Mouse (Mus musculus): ENCODE results near the gene Olfr281. TPM values are rescaled to one million over a fixed set of nuclear protein-coding genes. Genes with fewer than 3 reads are reported as not detected.

Olfr281 gene
- total and polyA plus RNA-seq, 3 experiments = not detected

- no peaks in the 10 kb centered on the region for H3K36me3 ChIP-seq (ENCODE audit: control insufficient read depth, insufficient read depth, low read length)
- H3K27ac ChIP-seq = no peak overlapping the region
- intact Hi-C loops (cut with DNase I) = no loop called here
- H3K9ac ChIP-seq (ENCODE audit: low read depth, low read length) = no peak overlapping the region
- 28% methylated on average over 2 of the region's 2 CpGs for WGBS
- H3K4me1 ChIP-seq (ENCODE audit: control insufficient read depth, insufficient read depth, low read length) = 0 out of 2 replicates have a peak, but pooled peaks cover 1% of the 10 kb centered on the region
- no peak overlapping the region for H3K4me3 ChIP-seq
- no peak for DNase-seq
- no peaks in the 10 kb centered on the region for H3K27me3 ChIP-seq (ENCODE audit: control insufficient read depth, insufficient read depth, low read length)
- TF ChIP-seq EP300 (IDR thresholded peaks at IDR 0.05; ENCODE audit: insufficient read depth, low read depth, low read length) (no peak), CTCF (IDR thresholded peaks at IDR 0.05) (no peak), POLR2A (IDR thresholded peaks at IDR 0.05; ENCODE audit: insufficient read depth, low read depth, low read length) (no peak)
- no peaks in the 10 kb centered on the region for H3K79me2 ChIP-seq (replicated peaks; ENCODE audit: control insufficient read depth, insufficient read depth, low read length)
These were observed 38.9 kb downstream of the Olfr281 start for GRCm38 (mm10) chr15:98491332-98491731.

- intact Hi-C loops (cut with DNase I) = no loop called here
- no peaks in the 10 kb centered on the region for H3K27me3 ChIP-seq (ENCODE audit: control insufficient read depth, insufficient read depth, low read length)
- no peaks in the 10 kb centered on the region for H3K79me2 ChIP-seq (replicated peaks; ENCODE audit: control insufficient read depth, insufficient read depth, low read length)
- H3K36me3 ChIP-seq (ENCODE audit: control insufficient read depth, insufficient read depth, low read length) = no peaks in the 10 kb centered on the region
- no peak within 1 kb of the TSS for H3K27ac ChIP-seq
- TF ChIP-seq POLR2A (IDR thresholded peaks at IDR 0.05; ENCODE audit: insufficient read depth, low read depth, low read length) = no peak
- TF ChIP-seq EP300 (IDR thresholded peaks at IDR 0.05; ENCODE audit: insufficient read depth, low read depth, low read length) = no peak
- no peak for TF ChIP-seq CTCF (IDR thresholded peaks at IDR 0.05)
- H3K4me1 ChIP-seq (ENCODE audit: control insufficient read depth, insufficient read depth, low read length) = 0 out of 2 replicates have a peak, but pooled peaks cover 1% of the 10 kb centered on the region
- 30% methylated on average over 4 of the region's 4 CpGs for WGBS
- H3K9ac ChIP-seq (ENCODE audit: low read depth, low read length) = no peak within 1 kb of the TSS
- no peak for DNase-seq
- no peak within 1 kb of the TSS for H3K4me3 ChIP-seq
These were observed 39.7 kb downstream of the Olfr281 start, which contains the start of gene Olfr279 for GRCm38 (mm10) chr15:98492102-98492501. Olfr279 (plus strand) TSS chr15:98492402.

- intact Hi-C loops (cut with DNase I) = no loop called here
- TF ChIP-seq POLR2A (IDR thresholded peaks at IDR 0.05; ENCODE audit: insufficient read depth, low read depth, low read length) = no peak
- TF ChIP-seq EP300 (IDR thresholded peaks at IDR 0.05; ENCODE audit: insufficient read depth, low read depth, low read length) = no peak
- no peak for TF ChIP-seq CTCF (IDR thresholded peaks at IDR 0.05)
- Histone ChIP-seq H3K27me3 (ENCODE audit: control insufficient read depth, insufficient read depth, low read length) (no peaks in the 10 kb centered on the region), H3K4me3 (no peak overlapping the region), H3K36me3 (ENCODE audit: control insufficient read depth, insufficient read depth, low read length) (no peaks in the 10 kb centered on the region), H3K4me1 (ENCODE audit: control insufficient read depth, insufficient read depth, low read length) (no peaks in the 10 kb centered on the region), H3K27ac (no peak overlapping the region), H3K9ac (ENCODE audit: low read depth, low read length) (no peak overlapping the region), H3K79me2 (replicated peaks; ENCODE audit: control insufficient read depth, insufficient read depth, low read length) (no peaks in the 10 kb centered on the region)
- DNase-seq = no peak
- WGBS = 86% methylated on average over 17 of the region's 17 CpGs
These were observed 45.2 kb downstream of the Olfr281 start for GRCm38 (mm10) chr15:98497631-98498030.

- Histone ChIP-seq H3K79me2 (replicated peaks; ENCODE audit: control insufficient read depth, insufficient read depth, low read length) (no peaks in the 10 kb centered on the region), H3K9ac (ENCODE audit: low read depth, low read length) (no peak overlapping the region), H3K27ac (no peak overlapping the region), H3K4me1 (ENCODE audit: control insufficient read depth, insufficient read depth, low read length) (peaks cover 6% of the 10 kb centered on the region), H3K4me3 (no peak overlapping the region), H3K36me3 (ENCODE audit: control insufficient read depth, insufficient read depth, low read length) (no peaks in the 10 kb centered on the region), H3K27me3 (ENCODE audit: control insufficient read depth, insufficient read depth, low read length) (no peaks in the 10 kb centered on the region)
- DNase-seq = no peak
- WGBS = 88% methylated on average over 3 of the region's 3 CpGs
- TF ChIP-seq CTCF (IDR thresholded peaks at IDR 0.05) = no peak
- TF ChIP-seq EP300 (IDR thresholded peaks at IDR 0.05; ENCODE audit: insufficient read depth, low read depth, low read length) = no peak
- no peak for TF ChIP-seq POLR2A (IDR thresholded peaks at IDR 0.05; ENCODE audit: insufficient read depth, low read depth, low read length)
- intact Hi-C loops (cut with DNase I) = loop anchor here (10.0 kb wide), 1 partner anchor 319 kb away; no protein-coding TSS in a partner anchor
These were observed 50.9 kb downstream of the Olfr281 start for GRCm38 (mm10) chr15:98503317-98503716.

- no peaks in the 10 kb centered on the region for H3K27me3 ChIP-seq (ENCODE audit: control insufficient read depth, insufficient read depth, low read length)
- no peaks in the 10 kb centered on the region for H3K36me3 ChIP-seq (ENCODE audit: control insufficient read depth, insufficient read depth, low read length)
- H3K4me3 ChIP-seq = no peak overlapping the region
- intact Hi-C loops (cut with DNase I) = loop anchor here (10.0 kb wide), 1 partner anchor 320 kb away; no protein-coding TSS in a partner anchor
- peak; percentile 67 to 81 for DNase-seq
- H3K9ac ChIP-seq (ENCODE audit: low read depth, low read length) = no peak overlapping the region
- WGBS = 12% methylated on average over 18 of the region's 18 CpGs
- no peak for TF ChIP-seq EP300 (IDR thresholded peaks at IDR 0.05; ENCODE audit: insufficient read depth, low read depth, low read length)
- TF ChIP-seq POLR2A (IDR thresholded peaks at IDR 0.05; ENCODE audit: insufficient read depth, low read depth, low read length) = no peak
- TF ChIP-seq CTCF (IDR thresholded peaks at IDR 0.05) = peak; percentile 88
- H3K27ac ChIP-seq = no peak overlapping the region
- H3K79me2 ChIP-seq (replicated peaks; ENCODE audit: control insufficient read depth, insufficient read depth, low read length) = no peaks in the 10 kb centered on the region
- H3K4me1 ChIP-seq (ENCODE audit: control insufficient read depth, insufficient read depth, low read length) = peaks cover 6% of the 10 kb centered on the region
These were observed 52.1 kb downstream of the Olfr281 start for GRCm38 (mm10) chr15:98504514-98504913.

GRCm38 (mm10) chr15:98506253-98506957 lies 54.0 kb downstream of the Olfr281 start:
- H3K4me3 ChIP-seq = no peak overlapping the region
- intact Hi-C loops (cut with DNase I) = loop anchor here (1.0 to 10.0 kb wide), 3 partner anchors 22 to 322 kb away; no protein-coding TSS in a partner anchor
- H3K27ac ChIP-seq = peak overlapping the region; percentile 72
- DNase-seq = no peak
- H3K4me1 ChIP-seq (ENCODE audit: control insufficient read depth, insufficient read depth, low read length) = peaks cover 8% of the 10 kb centered on the region
- no peak overlapping the region for H3K9ac ChIP-seq (ENCODE audit: low read depth, low read length)
- H3K27me3 ChIP-seq (ENCODE audit: control insufficient read depth, insufficient read depth, low read length) = no peaks in the 10 kb centered on the region
- H3K79me2 ChIP-seq (replicated peaks; ENCODE audit: control insufficient read depth, insufficient read depth, low read length) = no peaks in the 10 kb centered on the region
- no peaks in the 10 kb centered on the region for H3K36me3 ChIP-seq (ENCODE audit: control insufficient read depth, insufficient read depth, low read length)
- 0 out of 2 replicates have a peak, but pooled peaks have one; percentile 23 for TF ChIP-seq EP300 (IDR thresholded peaks at IDR 0.05; ENCODE audit: insufficient read depth, low read depth, low read length)
- TF ChIP-seq CTCF (IDR thresholded peaks at IDR 0.05) = peak; percentile 57
- TF ChIP-seq POLR2A (IDR thresholded peaks at IDR 0.05; ENCODE audit: insufficient read depth, low read depth, low read length) = no peak
- WGBS = 45% methylated on average over 9 of the region's 9 CpGs
